Mouse (Mus musculus): Measurements from ENCODE around the gene Rtkn.

- TF ChIP-seq CTCF (IDR thresholded peaks at IDR 0.05; ENCODE audit: control insufficient read depth, insufficient read depth, insufficient read length): no peak
- TF ChIP-seq CEBPB (IDR thresholded peaks at IDR 0.05; ENCODE audit: low read depth): no peak
- no peak for TF ChIP-seq MAX (IDR thresholded peaks at IDR 0.05)
- TF ChIP-seq MYOD1 (IDR thresholded peaks at IDR 0.05; ENCODE audit: control insufficient read depth, insufficient read length, low read depth): no peak
Measured at GRCm38 (mm10) chr6:83087205-83087925, 47.9 kb upstream of the Rtkn start.
